Mouse (Mus musculus) kidney, embryonic 16.5 days (tissue): Measurements from ENCODE around the gene Mras. TPM values are rescaled to one million over a fixed set of nuclear protein-coding genes. Genes with fewer than 3 reads are reported as not detected.

Experiments
- ATAC-seq: fragments of 200-750 bp; cut with Nextera tagmentation; 2 replicates; pipeline ENCODE4 v1.8.0; 2017; ENCODE audit warnings: moderate TSS enrichment; ENCODE audit not compliant: low FRiP score, low TSS enrichment
- H3K27ac ChIP-seq: fragments of 300-500 bp; sonication (generic); 2 replicates; pipeline ENCODE4 v1.5.1; 2014; ENCODE audit warnings: low read length
- H3K27me3 ChIP-seq: fragments of 300-500 bp; sonication (generic); 2 replicates; pipeline ENCODE4 v1.6.1; 2014; ENCODE audit warnings: low read length, control low read depth, mixed read lengths; ENCODE audit not compliant: insufficient read depth
- H3K36me3 ChIP-seq: fragments of 300-500 bp; sonication (generic); 2 replicates; pipeline ENCODE4 v1.6.1; 2014; ENCODE audit warnings: low read length, control low read depth, mixed read lengths; ENCODE audit not compliant: insufficient read depth
- H3K4me1 ChIP-seq: fragments of 300-500 bp; sonication (generic); 2 replicates; pipeline ENCODE4 v1.6.1; 2014; ENCODE audit warnings: low read length, control low read depth, mixed read lengths; ENCODE audit not compliant: insufficient read depth
- H3K4me2 ChIP-seq: fragments of 300-500 bp; sonication (generic); replicated peaks from 2 replicates; pipeline ENCODE4 v1.6.1; 2014; ENCODE audit warnings: low read depth, low read length
- H3K4me3 ChIP-seq: fragments of 300-500 bp; sonication (generic); 2 replicates; pipeline ENCODE4 v1.5.1; 2014; ENCODE audit warnings: mild to moderate bottlenecking, low read length
- H3K9ac ChIP-seq: fragments of 300-500 bp; sonication (generic); replicated peaks from 2 replicates; pipeline ENCODE4 v1.6.1; 2014; ENCODE audit warnings: low read length
- H3K9me3 ChIP-seq: fragments of 300-500 bp; sonication (generic); 2 replicates; pipeline ENCODE4 v1.6.1; 2016; ENCODE audit warnings: low read length, control low read depth
- WGBS: fragments of 180-500 bp; shearing (Covaris S2); extraction: QIAGEN DNeasy Blood & Tissue Kit; methylation state at CpG from one replicate; pipeline ENCODE4 v1.1.7; 2014; 5-methylcytosine and 5-hydroxymethylcytosine counted together
- polyA plus RNA-seq: library from polyadenylated mRNA; unstranded; fragments of >200 nt; fragmentation: Nextera tagmentation; extraction: Ambion mirVana; gene quantifications from 2 replicates; pipeline ENCODE4 v1.2.1, GENCODE M21; 2015

Gene Mras
- polyA plus RNA-seq, 1 experiment from 2014 or later = 15.7 TPM

DNA sequence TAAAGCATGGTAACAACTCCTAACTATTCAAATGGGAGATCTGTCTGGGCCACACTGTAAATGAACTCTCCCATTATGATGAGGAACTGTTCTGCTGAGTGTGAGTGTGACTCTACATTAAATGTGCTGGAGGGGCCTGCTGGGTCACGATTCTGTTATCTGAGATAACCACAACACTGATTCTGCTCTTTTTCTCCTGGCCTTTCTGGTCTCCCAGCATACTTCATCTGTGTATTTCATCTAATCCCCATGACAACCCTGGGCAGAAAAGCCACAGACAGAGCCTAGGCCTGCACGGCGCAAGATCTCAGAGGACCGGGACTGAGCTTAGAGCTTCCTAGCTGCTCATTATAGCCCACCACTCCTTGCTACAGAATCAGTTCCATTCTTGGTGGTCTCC lies 4.7 kb downstream of the Mras start:
- 68% methylated on average over 4 of the region's 4 CpGs for WGBS

GRCm38 (mm10) chr9:99431963-99432362 lies 5.2 kb downstream of the Mras start:
- Histone ChIP-seq H3K4me3 (no peak overlapping the region), H3K9ac (no peak overlapping the region), H3K9me3 (no peaks in the 10 kb centered on the region), H3K27me3 (no peaks in the 10 kb centered on the region), H3K27ac (no peak overlapping the region), H3K4me2 (no peak overlapping the region), H3K4me1 (peaks cover 21% of the 10 kb centered on the region), H3K36me3 (no peaks in the 10 kb centered on the region)
- no peak for ATAC-seq
- WGBS = 71% methylated on average over 6 of the region's 6 CpGs

More for the DNA sequence above, 4.7 kb downstream of the Mras start:
- peaks cover 4% of the 10 kb centered on the region for H3K27me3 ChIP-seq
- H3K4me3 ChIP-seq = no peak overlapping the region
- H3K4me1 ChIP-seq = peaks cover 26% of the 10 kb centered on the region
- H3K27ac ChIP-seq = no peak overlapping the region
- H3K36me3 ChIP-seq = no peaks in the 10 kb centered on the region
- H3K9me3 ChIP-seq = no peaks in the 10 kb centered on the region
- no peak overlapping the region for H3K4me2 ChIP-seq
- no peak for ATAC-seq
- H3K9ac ChIP-seq = no peak overlapping the region

DNA sequence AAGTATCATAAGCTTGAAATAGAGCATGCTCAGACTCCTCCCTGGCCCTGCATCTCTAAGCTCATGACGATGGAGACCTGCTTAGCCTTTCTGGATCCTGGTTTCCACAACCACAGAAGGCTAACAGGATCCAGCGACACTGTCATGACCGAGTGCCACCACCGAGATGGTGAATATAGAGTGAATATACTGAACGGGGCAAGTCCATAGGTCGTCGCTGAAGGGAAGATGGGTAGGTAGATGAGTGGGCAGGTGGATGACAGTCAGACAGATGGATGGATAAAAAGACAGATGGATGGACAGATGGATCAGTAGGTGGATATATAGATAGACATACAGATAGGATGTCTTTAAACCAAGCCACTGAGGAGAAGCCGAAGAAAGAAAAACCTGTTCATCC lies 5.8 kb downstream of the Mras start:
- H3K27ac ChIP-seq = no peak overlapping the region
- WGBS = 94% methylated on average over 8 of the region's 8 CpGs

GRCm38 (mm10) chr9:99430806-99431205 lies 6.4 kb downstream of the Mras start:
- Histone ChIP-seq H3K27ac (no peak overlapping the region), H3K9me3 (no peaks in the 10 kb centered on the region), H3K27me3 (no peaks in the 10 kb centered on the region), H3K4me1 (peaks cover 18% of the 10 kb centered on the region), H3K4me2 (no peak overlapping the region), H3K9ac (no peak overlapping the region), H3K4me3 (no peak overlapping the region), H3K36me3 (no peaks in the 10 kb centered on the region)
- WGBS = 78% methylated on average over 6 of the region's 6 CpGs
- no peak for ATAC-seq

More for the DNA sequence above, 5.8 kb downstream of the Mras start:
- H3K4me1 ChIP-seq = peaks cover 21% of the 10 kb centered on the region
- no peaks in the 10 kb centered on the region for H3K27me3 ChIP-seq
- H3K36me3 ChIP-seq = no peaks in the 10 kb centered on the region
- no peak overlapping the region for H3K4me3 ChIP-seq
- no peak for ATAC-seq
- no peak overlapping the region for H3K9ac ChIP-seq
- no peaks in the 10 kb centered on the region for H3K9me3 ChIP-seq
- no peak overlapping the region for H3K4me2 ChIP-seq

GRCm38 (mm10) chr9:99429845-99430244 lies 7.3 kb downstream of the Mras start:
- no peaks in the 10 kb centered on the region for H3K9me3 ChIP-seq
- no peak overlapping the region for H3K4me3 ChIP-seq
- H3K4me2 ChIP-seq = no peak overlapping the region
- no peak overlapping the region for H3K9ac ChIP-seq
- peaks cover 18% of the 10 kb centered on the region for H3K4me1 ChIP-seq
- H3K36me3 ChIP-seq = no peaks in the 10 kb centered on the region
- no peaks in the 10 kb centered on the region for H3K27me3 ChIP-seq
- ATAC-seq = no peak
- no peak overlapping the region for H3K27ac ChIP-seq
- 85% methylated on average over 3 of the region's 3 CpGs for WGBS

GRCm38 (mm10) chr9:99428601-99429331 lies 8.4 kb downstream of the Mras start:
- no peak for ATAC-seq
- no peak overlapping the region for H3K4me3 ChIP-seq
- no peak overlapping the region for H3K27ac ChIP-seq
- no peak overlapping the region for H3K4me2 ChIP-seq
- no peaks in the 10 kb centered on the region for H3K27me3 ChIP-seq
- H3K4me1 ChIP-seq = peaks cover 21% of the 10 kb centered on the region
- WGBS = 70% methylated on average over 11 of the region's 11 CpGs
- H3K9me3 ChIP-seq = no peaks in the 10 kb centered on the region
- no peak overlapping the region for H3K9ac ChIP-seq
- no peaks in the 10 kb centered on the region for H3K36me3 ChIP-seq

DNA sequence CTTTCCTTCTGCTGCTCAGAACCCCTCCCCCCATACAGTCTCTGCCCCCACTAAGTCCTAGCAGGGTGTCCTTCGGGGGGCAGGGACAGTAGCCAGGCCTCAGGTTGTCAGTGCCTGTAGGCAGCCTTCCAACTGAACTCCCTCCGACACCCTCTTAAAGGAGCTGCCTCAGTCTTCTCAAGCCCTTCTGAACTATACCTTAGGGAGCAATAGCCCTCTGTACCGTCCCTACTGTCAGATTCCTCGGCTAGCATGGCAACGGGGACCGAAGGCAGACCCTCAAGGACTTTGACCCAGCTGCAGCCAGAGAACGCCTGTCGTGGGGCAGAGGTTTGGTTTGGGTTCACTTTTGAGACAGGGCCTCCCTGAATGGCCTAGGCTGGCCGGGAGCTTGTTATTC lies 11.9 kb downstream of the Mras start:
- Histone ChIP-seq H3K27ac (peak overlapping the region; percentile 62), H3K27me3 (no peaks in the 10 kb centered on the region), H3K9ac (no peak overlapping the region), H3K36me3 (no peaks in the 10 kb centered on the region), H3K4me3 (no peak overlapping the region), H3K4me2 (no peak overlapping the region), H3K4me1 (peaks cover 27% of the 10 kb centered on the region), H3K9me3 (no peaks in the 10 kb centered on the region)
- ATAC-seq = peak; percentile 46
- WGBS = 52% methylated on average over 9 of the region's 9 CpGs

- Histone ChIP-seq H3K4me1 (peaks cover 27% of the 10 kb centered on the region), H3K4me2 (no peak overlapping the region), H3K27me3 (no peaks in the 10 kb centered on the region), H3K4me3 (no peak overlapping the region), H3K36me3 (no peaks in the 10 kb centered on the region), H3K9ac (0 out of 2 replicates have a peak overlapping the region, but pooled peaks have one; percentile 22), H3K9me3 (no peaks in the 10 kb centered on the region), H3K27ac (peak overlapping the region; percentile 62)
- ATAC-seq = peak; percentile 37; the same call in 1 of the 2 replicates
- WGBS = 42% methylated on average over 4 of the region's 4 CpGs
Measured at GRCm38 (mm10) chr9:99424574-99424863, 12.7 kb downstream of the Mras start.

DNA sequence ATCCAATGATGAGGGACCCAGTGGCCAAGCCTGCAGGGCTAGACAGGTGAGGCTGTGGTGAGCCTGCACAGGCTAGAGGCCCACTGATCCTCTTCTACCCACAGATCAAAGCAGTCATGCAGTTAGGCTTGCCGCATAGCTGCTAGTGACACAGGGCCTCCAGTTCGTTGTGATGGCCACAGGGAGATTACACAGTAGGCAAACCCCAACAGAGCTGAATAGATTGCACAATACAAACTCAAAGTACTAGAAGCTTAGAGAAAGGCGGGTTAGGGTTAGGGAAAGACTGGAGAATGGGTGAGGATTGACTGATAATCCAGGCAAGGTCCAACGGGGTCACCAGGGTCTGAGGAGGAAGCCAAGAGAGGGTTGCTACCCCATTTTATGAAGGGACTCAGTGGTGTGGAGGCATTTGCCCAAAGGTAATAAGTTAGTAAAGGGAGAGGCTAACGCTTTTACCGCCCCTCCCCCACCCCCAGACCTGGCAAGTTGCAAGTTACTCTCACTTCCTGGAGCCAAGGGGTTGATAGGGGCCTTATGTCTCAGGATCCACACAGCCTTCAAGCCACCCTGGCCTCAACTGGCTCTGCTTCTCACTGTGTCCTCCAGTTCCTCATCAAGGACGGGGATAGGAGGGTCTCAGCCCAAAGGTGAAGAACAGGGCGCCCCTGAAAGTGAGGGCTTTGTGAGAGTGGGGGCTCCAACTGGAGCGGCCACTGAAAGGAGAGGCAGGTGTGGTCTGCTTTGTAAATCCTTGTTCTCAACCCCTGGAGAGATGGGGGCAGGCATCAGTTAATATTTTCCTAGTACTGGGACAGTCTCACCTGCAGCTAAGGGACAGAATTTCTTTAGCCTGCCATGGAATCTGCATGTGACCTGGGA lies 13.2 kb downstream of the Mras start:
- Histone ChIP-seq H3K4me1 (peaks cover 27% of the 10 kb centered on the region), H3K9ac (no peak overlapping the region), H3K36me3 (no peaks in the 10 kb centered on the region), H3K27ac (peak overlapping the region; percentile 63; the same call in 1 of the 2 replicates), H3K9me3 (no peaks in the 10 kb centered on the region), H3K4me3 (no peak overlapping the region), H3K4me2 (no peak overlapping the region), H3K27me3 (no peaks in the 10 kb centered on the region)
- 66% methylated on average over 9 of the region's 9 CpGs for WGBS
- peak; percentile 36; the same call in 1 of the 2 replicates for ATAC-seq

GRCm38 (mm10) chr9:99421914-99422313 lies 15.3 kb downstream of the Mras start:
- Histone ChIP-seq H3K9ac (no peak overlapping the region), H3K4me1 (peaks cover 29% of the 10 kb centered on the region), H3K36me3 (no peaks in the 10 kb centered on the region), H3K27me3 (no peaks in the 10 kb centered on the region), H3K27ac (no peak overlapping the region), H3K9me3 (no peaks in the 10 kb centered on the region), H3K4me2 (no peak overlapping the region), H3K4me3 (no peak overlapping the region)
- no peak for ATAC-seq
- 72% methylated on average over 3 of the region's 3 CpGs for WGBS
